Mouse (Mus musculus) forebrain, embryonic 12.5 days (tissue): ENCODE measurements around the gene Atrip. TPM values are rescaled to one million over a fixed set of nuclear protein-coding genes. Genes with fewer than 3 reads are reported as not detected.

Source experiments
- ATAC-seq: fragments of 200-750 bp; cut with Nextera tagmentation; 2 replicates; pipeline ENCODE4 v1.8.0; 2017; ENCODE audit warnings: moderate TSS enrichment; ENCODE audit not compliant: low FRiP score
- H3K27ac ChIP-seq: fragments of 300-500 bp; sonication (generic); 2 replicates; pipeline ENCODE4 v1.5.1; 2016; ENCODE audit warnings: mild to moderate bottlenecking
- H3K27me3 ChIP-seq: fragments of 300-500 bp; sonication (generic); 2 replicates; pipeline ENCODE4 v1.6.1; 2016; ENCODE audit warnings: mild to moderate bottlenecking
- H3K36me3 ChIP-seq: fragments of 300-500 bp; sonication (generic); replicated peaks from 2 replicates; pipeline ENCODE4 v1.6.1; 2016; ENCODE audit warnings: mild to moderate bottlenecking
- H3K4me1 ChIP-seq: fragments of 300-500 bp; sonication (generic); 2 replicates; pipeline ENCODE4 v1.6.1; 2016
- H3K4me2 ChIP-seq: fragments of 300-500 bp; sonication (generic); 2 replicates; pipeline ENCODE4 v1.6.1; 2016; ENCODE audit warnings: mild to moderate bottlenecking, moderate library complexity
- H3K4me3 ChIP-seq: fragments of 300-500 bp; sonication (generic); replicated peaks from 2 replicates; pipeline ENCODE4 v1.5.1; 2016; ENCODE audit warnings: mild to moderate bottlenecking
- H3K9ac ChIP-seq: fragments of 300-500 bp; sonication (generic); 2 replicates; pipeline ENCODE4 v1.6.1; 2016; ENCODE audit warnings: mild to moderate bottlenecking
- H3K9me3 ChIP-seq: fragments of 300-500 bp; sonication (generic); 2 replicates; pipeline ENCODE4 v1.6.1; 2016
- WGBS: fragments of 180-500 bp; shearing (Covaris S2); methylation state at CpG from one replicate; pipeline ENCODE4 v1.1.7; 2016; 5-methylcytosine and 5-hydroxymethylcytosine counted together
- polyA plus RNA-seq: library from polyadenylated mRNA; unstranded; fragments of >200 nt; fragmentation: Nextera tagmentation; extraction: Ambion mirVana; gene quantifications from 2 replicates; pipeline ENCODE4 v1.2.1, GENCODE M21; 2016

Atrip gene
- polyA plus RNA-seq, 1 experiment from 2014 or later = 32.4 TPM

DNA sequence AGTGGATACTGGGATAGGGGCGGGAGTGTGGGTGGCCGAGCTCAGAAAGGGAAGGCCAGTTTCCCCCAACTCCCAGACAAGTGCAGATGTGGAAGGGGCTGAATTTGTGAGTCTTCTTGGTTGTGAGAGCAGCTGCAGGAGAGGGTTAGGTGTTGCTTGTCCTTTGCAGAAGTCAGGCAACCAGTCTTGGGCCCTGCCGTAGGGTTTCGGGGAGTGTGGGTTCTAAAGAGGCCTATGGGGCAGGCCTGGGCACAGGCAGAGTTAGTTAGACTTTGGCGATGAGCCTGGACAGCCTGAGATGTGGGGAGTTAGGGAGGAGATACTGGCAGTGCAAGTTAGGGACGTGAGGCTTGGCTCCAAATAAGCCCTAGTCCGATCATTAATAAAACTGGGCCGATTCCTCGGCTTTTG lies 22.3 kb upstream of the Atrip start:
- Histone ChIP-seq H3K27me3 (peaks cover 5% of the 10 kb centered on the region; the same call in 1 of the 2 replicates), H3K4me2 (peak overlapping the region; percentile 95), H3K4me1 (peaks cover 56% of the 10 kb centered on the region), H3K9me3 (no peaks in the 10 kb centered on the region), H3K36me3 (peaks cover 41% of the 10 kb centered on the region), H3K4me3 (peak overlapping the region; percentile 74), H3K9ac (peak overlapping the region; percentile 97), H3K27ac (peak overlapping the region; percentile 100)
- WGBS = 8% methylated on average over 9 of the region's 9 CpGs
- ATAC-seq = no peak; the same call in 1 of the 2 replicates

GRCm38 (mm10) chr9:109095137-109095982 lies 21.4 kb upstream of the Atrip start, which contains the start of gene Plxnb1:
TSS of gene Plxnb1 (plus strand) at chr9:109095389.
- WGBS = under 1% methylated on average over 83 of the region's 102 CpGs
- Histone ChIP-seq H3K27ac (peak within 1 kb of the TSS; percentile 100), H3K36me3 (peaks cover 37% of the 10 kb centered on the region), H3K27me3 (peaks cover 5% of the 10 kb centered on the region; the same call in 1 of the 2 replicates), H3K4me1 (peaks cover 61% of the 10 kb centered on the region), H3K4me3 (peak within 1 kb of the TSS; percentile 74), H3K4me2 (peak within 1 kb of the TSS; percentile 95), H3K9me3 (no peaks in the 10 kb centered on the region), H3K9ac (peak within 1 kb of the TSS; percentile 97)
- peak; percentile 74 for ATAC-seq

DNA sequence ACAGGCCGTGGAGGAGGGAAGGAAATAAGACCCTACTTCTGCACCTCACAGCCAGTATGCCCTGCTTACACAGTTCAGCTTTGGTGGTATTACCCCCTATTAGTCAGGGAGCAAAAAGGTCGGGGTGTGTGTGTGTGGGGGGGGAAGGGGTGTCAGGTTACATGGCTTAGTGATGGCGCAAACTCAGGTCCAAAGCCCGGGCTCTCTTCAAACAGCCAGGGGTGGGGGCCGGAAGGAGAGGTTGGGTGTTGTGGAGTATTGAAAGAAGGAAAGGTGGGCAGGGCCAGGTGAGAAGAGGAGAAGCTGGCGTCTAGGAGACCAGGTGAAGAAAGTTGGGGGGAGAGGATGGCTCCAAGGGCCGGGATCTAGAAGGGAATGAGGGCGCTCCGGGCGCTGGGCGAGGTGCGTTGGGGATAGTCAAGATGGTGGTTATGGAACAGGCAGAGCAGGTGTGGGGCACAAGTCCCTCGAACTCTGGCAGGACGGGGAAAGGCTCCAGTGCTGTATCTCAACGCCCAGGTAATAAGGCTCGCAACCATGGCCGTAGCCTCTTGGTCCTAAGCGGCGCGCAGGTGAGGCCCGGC lies 20.7 kb upstream of the Atrip start:
- 2% methylated on average over 21 of the region's 21 CpGs for WGBS
- Histone ChIP-seq H3K4me3 (peak overlapping the region; percentile 74), H3K9ac (peak overlapping the region; percentile 97), H3K27ac (peak overlapping the region; percentile 100), H3K4me1 (peaks cover 64% of the 10 kb centered on the region), H3K27me3 (peaks cover 5% of the 10 kb centered on the region; the same call in 1 of the 2 replicates), H3K9me3 (no peaks in the 10 kb centered on the region), H3K4me2 (peak overlapping the region; percentile 95), H3K36me3 (peaks cover 35% of the 10 kb centered on the region)
- ATAC-seq = peak; percentile 5

GRCm38 (mm10) chr9:109093786-109094552 lies 20.0 kb upstream of the Atrip start:
- H3K4me1 ChIP-seq = peaks cover 59% of the 10 kb centered on the region
- ATAC-seq = no peak
- no peaks in the 10 kb centered on the region for H3K9me3 ChIP-seq
- WGBS = 12% methylated on average over 11 of the region's 11 CpGs
- peaks cover 5% of the 10 kb centered on the region; the same call in 1 of the 2 replicates for H3K27me3 ChIP-seq
- peak overlapping the region; percentile 100 for H3K27ac ChIP-seq
- H3K4me3 ChIP-seq = peak overlapping the region; percentile 74
- peaks cover 30% of the 10 kb centered on the region for H3K36me3 ChIP-seq
- peak overlapping the region; percentile 97; the same call in 1 of the 2 replicates for H3K9ac ChIP-seq
- H3K4me2 ChIP-seq = peak overlapping the region; percentile 95

GRCm38 (mm10) chr9:109092799-109093198 lies 18.9 kb upstream of the Atrip start:
- 57% methylated on average over 6 of the region's 6 CpGs for WGBS
- Histone ChIP-seq H3K4me1 (peaks cover 49% of the 10 kb centered on the region), H3K9ac (no peak overlapping the region), H3K4me3 (no peak overlapping the region), H3K27me3 (peaks cover 5% of the 10 kb centered on the region; the same call in 1 of the 2 replicates), H3K9me3 (no peaks in the 10 kb centered on the region), H3K36me3 (peaks cover 29% of the 10 kb centered on the region), H3K27ac (no peak overlapping the region), H3K4me2 (no peak overlapping the region)
- ATAC-seq = no peak

GRCm38 (mm10) chr9:109091802-109092201 lies 17.9 kb upstream of the Atrip start:
- H3K4me2 ChIP-seq = no peak overlapping the region
- no peaks in the 10 kb centered on the region for H3K9me3 ChIP-seq
- no peak overlapping the region for H3K27ac ChIP-seq
- no peak overlapping the region for H3K4me3 ChIP-seq
- H3K4me1 ChIP-seq = peaks cover 46% of the 10 kb centered on the region
- WGBS = 96% methylated on average over 8 of the region's 8 CpGs
- H3K9ac ChIP-seq = no peak overlapping the region
- no peak for ATAC-seq
- H3K27me3 ChIP-seq = peaks cover 5% of the 10 kb centered on the region; the same call in 1 of the 2 replicates
- peaks cover 29% of the 10 kb centered on the region for H3K36me3 ChIP-seq

DNA sequence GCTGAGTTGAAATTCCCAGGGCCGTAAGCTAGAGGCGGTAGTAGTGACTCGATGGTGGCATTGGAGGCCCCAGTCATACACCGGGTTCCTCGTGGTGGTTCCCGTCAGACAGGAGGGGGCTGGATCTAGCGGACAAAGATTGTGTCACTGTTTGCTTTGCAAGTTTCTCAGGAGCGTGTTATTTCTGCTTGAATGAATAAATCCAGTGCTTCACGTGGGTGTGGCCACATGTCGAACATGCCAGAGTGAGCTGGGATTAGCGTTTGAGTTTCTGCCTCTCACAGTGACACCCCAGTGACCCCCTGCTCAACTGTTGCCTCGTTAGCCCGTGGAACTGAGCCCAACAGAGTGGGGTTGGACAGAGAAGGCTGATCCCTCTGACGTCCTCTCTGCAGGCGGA lies 16.5 kb upstream of the Atrip start:
- WGBS = 25% methylated on average over 15 of the region's 15 CpGs
- peaks cover 39% of the 10 kb centered on the region for H3K4me1 ChIP-seq
- no peak overlapping the region for H3K4me2 ChIP-seq
- peak overlapping the region; percentile 46; the same call in 1 of the 2 replicates for H3K27ac ChIP-seq
- H3K27me3 ChIP-seq = peaks cover 5% of the 10 kb centered on the region; the same call in 1 of the 2 replicates
- ATAC-seq = no peak
- peak overlapping the region; percentile 36; the same call in 1 of the 2 replicates for H3K9ac ChIP-seq
- H3K4me3 ChIP-seq = no peak overlapping the region
- H3K36me3 ChIP-seq = peaks cover 29% of the 10 kb centered on the region
- no peaks in the 10 kb centered on the region for H3K9me3 ChIP-seq

DNA sequence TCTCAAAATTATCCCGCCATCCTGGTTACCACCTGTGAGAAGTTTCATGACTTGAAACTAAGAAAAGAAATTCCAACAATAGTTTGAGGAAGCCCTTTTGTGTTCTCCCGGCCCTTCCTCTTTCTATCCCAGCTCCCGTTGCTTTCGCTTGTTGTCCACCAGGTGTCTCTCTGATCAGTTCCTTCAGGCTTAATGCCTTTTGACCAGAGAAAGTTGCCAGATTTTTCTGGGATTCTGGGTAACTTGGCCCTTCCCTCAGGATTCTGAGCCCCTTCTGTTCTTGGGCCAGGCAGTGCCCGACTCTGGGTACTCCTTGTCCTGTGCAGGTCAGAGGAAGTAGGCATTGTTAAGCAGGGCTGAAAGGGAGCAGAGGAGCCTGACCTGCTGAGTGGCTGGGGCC lies 14.1 kb upstream of the Atrip start:
- Histone ChIP-seq H3K36me3 (peaks cover 28% of the 10 kb centered on the region), H3K4me2 (no peak overlapping the region), H3K27me3 (peaks cover 5% of the 10 kb centered on the region; the same call in 1 of the 2 replicates), H3K27ac (no peak overlapping the region), H3K4me1 (peaks cover 26% of the 10 kb centered on the region), H3K9me3 (no peaks in the 10 kb centered on the region), H3K4me3 (no peak overlapping the region), H3K9ac (no peak overlapping the region)
- ATAC-seq = no peak
- 11% methylated on average over 5 of the region's 5 CpGs for WGBS

GRCm38 (mm10) chr9:109084922-109085321 lies 11.0 kb upstream of the Atrip start:
- Histone ChIP-seq H3K4me1 (peaks cover 30% of the 10 kb centered on the region), H3K9me3 (no peaks in the 10 kb centered on the region), H3K27ac (no peak overlapping the region), H3K4me2 (no peak overlapping the region), H3K4me3 (no peak overlapping the region), H3K27me3 (no peaks in the 10 kb centered on the region), H3K36me3 (peaks cover 13% of the 10 kb centered on the region), H3K9ac (no peak overlapping the region)
- 8% methylated on average over 2 of the region's 2 CpGs for WGBS
- ATAC-seq = no peak

DNA sequence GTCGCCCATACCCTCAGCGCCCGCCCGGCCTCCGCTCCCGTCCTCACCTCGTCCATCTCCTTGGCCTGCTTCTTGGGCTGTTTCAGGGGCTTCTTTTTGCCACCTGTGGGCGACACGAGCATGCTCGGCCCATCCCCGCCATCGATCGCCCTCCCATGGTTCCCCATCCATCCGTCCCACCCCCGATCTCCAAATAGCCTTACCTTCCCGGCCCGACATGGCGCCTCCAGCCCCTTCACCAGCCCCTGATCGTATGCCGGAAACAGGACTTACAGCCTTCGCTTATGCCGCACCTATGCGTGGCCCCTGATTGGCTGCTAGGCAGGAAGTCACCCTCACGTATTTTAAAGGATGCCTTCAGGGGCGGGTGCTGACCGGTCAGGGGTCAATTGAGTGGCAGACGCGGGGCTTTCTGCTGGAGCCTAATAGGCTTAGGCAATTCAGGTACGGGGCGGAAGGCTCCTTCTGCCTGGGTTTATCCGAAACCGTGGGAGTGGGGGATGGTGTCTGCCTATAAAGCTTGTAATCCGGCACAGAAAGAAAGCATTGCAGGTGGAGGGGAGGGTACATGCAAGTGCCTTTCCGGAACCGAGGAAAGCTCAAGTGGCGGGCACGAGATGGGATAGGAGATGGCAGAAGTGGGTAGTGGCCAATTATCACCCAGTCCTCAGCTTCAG lies 8.3 kb upstream of the Atrip start, which contains the start of the genes Ccdc51 and Tma7:
Gene Ccdc51 (plus strand): TSS at position 370 of the 677 bp plus-strand sequence.
Gene Tma7 (minus strand): TSS at position 464 of the 677 bp plus-strand sequence.
- WGBS = under 1% methylated on average over 37 of the region's 37 CpGs
- H3K4me1 ChIP-seq = peaks cover 22% of the 10 kb centered on the region
- peak within 1 kb of the TSS; percentile 68 for H3K4me3 ChIP-seq
- peak; percentile 97 for ATAC-seq
- H3K9me3 ChIP-seq = no peaks in the 10 kb centered on the region
- peak within 1 kb of the TSS; percentile 83 for H3K9ac ChIP-seq
- H3K36me3 ChIP-seq = peaks cover 22% of the 10 kb centered on the region
- peak within 1 kb of the TSS; percentile 75 for H3K27ac ChIP-seq
- no peaks in the 10 kb centered on the region for H3K27me3 ChIP-seq
- H3K4me2 ChIP-seq = peak within 1 kb of the TSS; percentile 94

- H3K9ac ChIP-seq = peak overlapping the region; percentile 83
- peak overlapping the region; percentile 94 for H3K4me2 ChIP-seq
- 10% methylated on average over 11 of the region's 11 CpGs for WGBS
- no peaks in the 10 kb centered on the region for H3K27me3 ChIP-seq
- peaks cover 22% of the 10 kb centered on the region for H3K36me3 ChIP-seq
- peaks cover 20% of the 10 kb centered on the region for H3K4me1 ChIP-seq
- H3K4me3 ChIP-seq = peak overlapping the region; percentile 68
- H3K27ac ChIP-seq = peak overlapping the region; percentile 75
- peak; percentile 25; the same call in 1 of the 2 replicates for ATAC-seq
- H3K9me3 ChIP-seq = no peaks in the 10 kb centered on the region
Observed at GRCm38 (mm10) chr9:109081749-109082123, 7.8 kb upstream of the Atrip start.
